Mouse (Mus musculus): ENCODE data around the gene Ttn. TPM values are rescaled to one million over a fixed set of nuclear protein-coding genes. Genes with fewer than 3 reads are reported as not detected.
"Not testable (repeated sequence)": the region's sequence is repeated elsewhere in the genome, so short reads cannot be mapped to it uniquely, and the experiment has no call there.

Gene Ttn
- 0.04 and 0.05 TPM in 2 replicates for polyA plus RNA-seq (2011; ENCODE audit: insufficient read length, low read depth, missing spikeins)

DNA sequence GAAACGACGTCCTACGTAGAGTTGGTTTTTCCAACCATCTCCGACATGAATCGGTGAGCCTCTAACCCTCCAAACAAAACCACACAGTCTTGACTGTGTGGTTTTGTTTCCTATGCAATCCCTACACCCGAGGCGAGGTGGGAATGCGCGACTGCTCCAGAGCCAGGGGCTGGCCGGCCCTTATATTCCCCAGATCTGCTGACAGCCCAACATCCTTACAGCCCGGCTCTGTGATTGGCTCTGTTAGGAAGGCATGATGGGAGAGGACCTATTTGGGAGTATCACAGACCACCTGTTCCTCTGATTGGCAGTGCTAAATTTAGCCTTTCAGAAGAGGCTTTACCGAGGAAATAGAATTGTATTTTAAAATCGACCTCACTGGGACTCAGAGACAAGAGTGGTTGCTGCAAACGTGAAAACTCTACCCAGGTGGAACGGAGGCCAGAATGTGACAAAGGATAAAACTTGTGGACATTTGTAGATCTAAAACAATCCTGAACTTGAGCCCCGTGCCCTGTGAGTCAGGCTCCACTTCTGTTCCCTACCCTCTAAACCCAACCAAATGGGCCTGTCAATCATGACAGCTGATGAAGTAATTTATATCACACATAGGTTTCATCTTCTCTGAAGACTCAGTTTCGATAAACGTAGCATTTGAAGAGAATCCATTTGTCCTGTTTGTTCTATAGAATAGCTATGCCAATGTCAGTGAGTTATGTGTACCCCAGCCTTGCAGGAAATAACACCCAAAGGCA, at the start of gene Ttn:
Gene Ttn, minus strand, starts transcription at position 157 of the 755 bp plus-strand sequence.
- no peak within 1 kb of the TSS for H3K27ac ChIP-seq (ENCODE audit: insufficient read depth, low read length)
- H3K4me1 ChIP-seq (ENCODE audit: control insufficient read depth, insufficient read depth, low read length) = no peaks in the 10 kb centered on the region
- no peak within 1 kb of the TSS for H3K4me3 ChIP-seq (ENCODE audit: insufficient read depth, low read length)
- TF ChIP-seq CTCF (IDR thresholded peaks at IDR 0.05; ENCODE audit: borderline replicate concordance, insufficient read depth, low read length) (no peak), POLR2A (IDR thresholded peaks at IDR 0.05; ENCODE audit: low read depth, low read length) (no peak)

DNA sequence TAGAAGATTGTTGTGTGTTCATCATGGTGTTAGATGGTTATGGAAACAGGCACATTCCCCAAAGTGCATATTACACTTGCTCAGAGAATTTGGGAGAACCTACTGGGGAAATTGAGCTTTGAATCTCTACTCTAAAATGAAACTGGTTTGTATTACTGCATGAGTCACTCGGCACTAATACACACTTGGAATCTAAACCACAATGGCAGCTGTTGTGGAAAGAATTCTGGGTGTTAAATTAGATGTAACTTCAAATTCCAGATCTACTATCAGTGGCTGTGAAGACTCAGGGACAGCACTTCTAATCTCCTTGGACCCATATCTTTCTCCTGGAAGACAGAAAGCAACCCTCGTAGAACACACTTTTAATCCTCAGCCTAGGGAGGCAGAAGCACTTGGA, 38.3 kb upstream of the Ttn start:
- Histone ChIP-seq H3K27ac (ENCODE audit: insufficient read depth, low read length) (peak overlapping the region; percentile 17), H3K4me3 (ENCODE audit: insufficient read depth, low read length) (no peak overlapping the region), H3K4me1 (ENCODE audit: control insufficient read depth, insufficient read depth, low read length) (peaks cover 5% of the 10 kb centered on the region)
- TF ChIP-seq POLR2A (IDR thresholded peaks at IDR 0.05; ENCODE audit: low read depth, low read length) (no peak), CTCF (IDR thresholded peaks at IDR 0.05; ENCODE audit: borderline replicate concordance, insufficient read depth, low read length) (no peak)

DNA sequence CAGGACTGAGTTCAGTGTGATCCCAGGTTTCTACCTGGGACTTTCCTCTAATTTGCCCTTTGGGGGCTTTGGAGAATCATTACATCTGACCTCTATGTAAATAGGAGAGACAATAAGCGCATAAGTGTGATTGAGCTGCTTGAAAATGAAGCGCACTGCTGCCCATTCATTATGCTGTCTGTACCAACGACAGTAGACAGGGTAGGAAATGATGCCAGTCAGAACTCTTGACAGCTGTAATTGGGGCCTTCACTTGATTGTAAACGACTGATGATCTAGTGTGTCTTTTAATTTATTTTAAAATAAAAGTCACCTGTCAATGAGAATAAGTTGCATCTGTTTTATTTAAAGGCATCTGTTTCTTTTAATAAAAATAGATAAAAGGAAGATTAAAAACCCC, 35.4 kb upstream of the Ttn start:
- no peak overlapping the region for H3K27ac ChIP-seq (ENCODE audit: insufficient read depth, low read length)
- TF ChIP-seq CTCF (IDR thresholded peaks at IDR 0.05; ENCODE audit: borderline replicate concordance, insufficient read depth, low read length) (no peak), POLR2A (IDR thresholded peaks at IDR 0.05; ENCODE audit: low read depth, low read length) (no peak)
- H3K4me1 ChIP-seq (ENCODE audit: control insufficient read depth, insufficient read depth, low read length) = peaks cover 5% of the 10 kb centered on the region
- H3K4me3 ChIP-seq (ENCODE audit: insufficient read depth, low read length) = no peak overlapping the region

DNA sequence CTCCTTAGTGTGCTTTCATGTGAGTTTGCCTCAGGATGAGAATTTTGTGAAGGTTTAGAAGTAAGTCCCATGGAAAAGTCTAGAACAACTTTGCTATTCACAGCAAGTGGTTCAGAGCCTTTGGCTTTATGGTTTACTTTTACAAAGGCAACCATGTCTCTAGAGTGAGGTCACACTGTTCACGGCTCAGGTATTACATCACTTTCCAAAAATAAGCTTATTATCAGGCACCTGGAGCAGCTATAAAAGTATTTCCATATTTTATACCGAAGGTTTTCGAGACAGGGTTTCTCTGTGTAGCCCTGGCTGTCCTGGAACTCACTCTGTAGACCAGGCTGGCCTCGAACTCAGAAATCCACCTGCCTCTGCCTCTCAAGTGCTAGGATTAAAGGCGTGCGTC, 31.1 kb upstream of the Ttn start:
- H3K27ac ChIP-seq (ENCODE audit: insufficient read depth, low read length) = not testable (repeated sequence)

GRCm38 (mm10) chr2:77011981-77012380, 29.6 kb upstream of the Ttn start:
- Histone ChIP-seq H3K4me3 (ENCODE audit: insufficient read depth, low read length) (no peak overlapping the region), H3K27ac (ENCODE audit: insufficient read depth, low read length) (no peak overlapping the region), H3K4me1 (ENCODE audit: control insufficient read depth, insufficient read depth, low read length) (no peaks in the 10 kb centered on the region)
- TF ChIP-seq POLR2A (IDR thresholded peaks at IDR 0.05; ENCODE audit: low read depth, low read length) = no peak
- TF ChIP-seq CTCF (IDR thresholded peaks at IDR 0.05; ENCODE audit: borderline replicate concordance, insufficient read depth, low read length) = no peak

More for the DNA sequence above, 31.1 kb upstream of the Ttn start:
- not testable (repeated sequence) for H3K4me1 ChIP-seq (ENCODE audit: control insufficient read depth, insufficient read depth, low read length); H3K4me3 ChIP-seq (ENCODE audit: insufficient read depth, low read length)

DNA sequence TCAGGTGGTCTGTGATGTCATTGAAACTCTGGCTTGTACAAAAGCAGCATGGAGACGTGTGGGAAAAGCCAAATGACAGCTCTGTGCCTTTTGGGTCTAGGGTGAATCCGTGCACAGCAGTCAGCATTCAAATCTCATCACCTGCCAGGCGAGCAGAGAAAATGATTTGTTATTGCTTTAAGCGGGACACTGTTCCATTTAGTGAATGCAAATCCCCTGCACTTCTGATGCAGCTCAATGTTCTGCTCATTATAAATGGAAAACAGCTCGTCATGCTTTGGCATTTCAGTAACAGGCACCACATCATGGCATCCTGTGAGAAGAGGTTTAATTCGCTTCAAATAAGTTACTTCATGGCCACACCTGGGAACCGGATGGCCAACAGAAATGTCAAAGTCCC, 24.7 kb upstream of the Ttn start:
- no peak overlapping the region for H3K27ac ChIP-seq (ENCODE audit: insufficient read depth, low read length)
- H3K4me3 ChIP-seq (ENCODE audit: insufficient read depth, low read length) = no peak overlapping the region
- H3K4me1 ChIP-seq (ENCODE audit: control insufficient read depth, insufficient read depth, low read length) = no peaks in the 10 kb centered on the region
- TF ChIP-seq CTCF (IDR thresholded peaks at IDR 0.05; ENCODE audit: borderline replicate concordance, insufficient read depth, low read length) = no peak
- no peak for TF ChIP-seq POLR2A (IDR thresholded peaks at IDR 0.05; ENCODE audit: low read depth, low read length)

- H3K4me1 ChIP-seq (ENCODE audit: control insufficient read depth, insufficient read depth, low read length) = no peaks in the 10 kb centered on the region
- no peak overlapping the region for H3K27ac ChIP-seq (ENCODE audit: insufficient read depth, low read length)
- H3K4me3 ChIP-seq (ENCODE audit: insufficient read depth, low read length) = no peak overlapping the region
- TF ChIP-seq POLR2A (IDR thresholded peaks at IDR 0.05; ENCODE audit: low read depth, low read length) (no peak), CTCF (IDR thresholded peaks at IDR 0.05; ENCODE audit: borderline replicate concordance, insufficient read depth, low read length) (no peak)
Measured at GRCm38 (mm10) chr2:77003148-77003547, 20.8 kb upstream of the Ttn start.

GRCm38 (mm10) chr2:76998351-76998750, 16.0 kb upstream of the Ttn start:
- Histone ChIP-seq H3K27ac (ENCODE audit: insufficient read depth, low read length) (no peak overlapping the region), H3K4me3 (ENCODE audit: insufficient read depth, low read length) (no peak overlapping the region), H3K4me1 (ENCODE audit: control insufficient read depth, insufficient read depth, low read length) (no peaks in the 10 kb centered on the region)
- TF ChIP-seq POLR2A (IDR thresholded peaks at IDR 0.05; ENCODE audit: low read depth, low read length) = no peak

- Histone ChIP-seq H3K4me3 (ENCODE audit: insufficient read depth, low read length) (no peak overlapping the region), H3K27ac (ENCODE audit: insufficient read depth, low read length) (no peak overlapping the region), H3K4me1 (ENCODE audit: control insufficient read depth, insufficient read depth, low read length) (no peaks in the 10 kb centered on the region)
- TF ChIP-seq POLR2A (IDR thresholded peaks at IDR 0.05; ENCODE audit: low read depth, low read length) = no peak
Measured at GRCm38 (mm10) chr2:76992493-76993201, 10.3 kb upstream of the Ttn start.

DNA sequence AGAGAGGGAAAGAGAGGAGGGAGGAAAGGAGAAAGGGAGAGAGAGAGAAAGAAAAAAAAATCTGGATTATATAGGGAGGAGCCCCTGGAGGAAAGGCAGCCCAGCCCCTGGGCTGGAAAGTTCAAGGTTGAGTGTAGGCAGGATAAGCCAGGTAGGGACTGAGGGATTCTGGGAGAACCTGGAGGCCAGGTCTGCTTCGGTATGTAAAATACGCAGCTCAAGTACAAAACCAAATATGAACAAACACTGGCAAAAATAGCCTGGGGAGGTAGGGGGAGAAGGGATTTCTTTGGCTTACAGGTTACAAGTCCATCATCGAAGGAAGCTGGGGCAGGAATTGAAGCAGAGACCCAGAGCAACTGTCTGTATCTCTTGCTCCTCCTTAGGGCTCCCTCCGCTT, 5.0 kb upstream of the Ttn start:
- no peak overlapping the region for H3K27ac ChIP-seq (ENCODE audit: insufficient read depth, low read length)
- no peak overlapping the region for H3K4me3 ChIP-seq (ENCODE audit: insufficient read depth, low read length)
- TF ChIP-seq CTCF (IDR thresholded peaks at IDR 0.05; ENCODE audit: borderline replicate concordance, insufficient read depth, low read length) (no peak), POLR2A (IDR thresholded peaks at IDR 0.05; ENCODE audit: low read depth, low read length) (no peak)
- no peaks in the 10 kb centered on the region for H3K4me1 ChIP-seq (ENCODE audit: control insufficient read depth, insufficient read depth, low read length)
